Mouse (Mus musculus) kidney, postnatal 0 days (tissue): ENCODE data around the gene Ncaph2. TPM values are rescaled to one million over a fixed set of nuclear protein-coding genes. Genes with fewer than 3 reads are reported as not detected.

ENCODE experiments used
- ATAC-seq: fragments of 200-750 bp; cut with Nextera tagmentation; replicated peaks from 2 replicates; pipeline ENCODE4 v1.8.0; 2017; ENCODE audit warnings: low read depth, moderate number of reproducible peaks, moderate TSS enrichment, moderate library complexity; ENCODE audit not compliant: low FRiP score
- DNase-seq: peaks from one replicate; pipeline ENCODE4 v3.0.0-alpha.2; 2016; ENCODE audit warnings: low spot score
- H3K27ac ChIP-seq: fragments of 300-500 bp; sonication (generic); 2 replicates; pipeline ENCODE4 v1.5.1; 2014; ENCODE audit warnings: mild to moderate bottlenecking
- H3K27me3 ChIP-seq: fragments of 300-500 bp; sonication (generic); 2 replicates; pipeline ENCODE4 v1.6.1; 2014; ENCODE audit warnings: low read length, mixed read lengths; ENCODE audit not compliant: insufficient read depth
- H3K36me3 ChIP-seq: fragments of 300-500 bp; sonication (generic); 2 replicates; pipeline ENCODE4 v1.6.1; 2014; ENCODE audit warnings: low read length, mixed read lengths; ENCODE audit not compliant: insufficient read depth
- H3K4me1 ChIP-seq: fragments of 300-500 bp; sonication (generic); replicated peaks from 2 replicates; pipeline ENCODE4 v1.6.1; 2014; ENCODE audit warnings: antibody characterized with exemption, low read length, mixed read lengths; ENCODE audit not compliant: insufficient read depth
- H3K4me2 ChIP-seq: fragments of 300-500 bp; sonication (generic); 2 replicates; pipeline ENCODE4 v1.6.1; 2014; ENCODE audit warnings: mild to moderate bottlenecking, low read length, moderate library complexity, mixed read lengths
- H3K4me3 ChIP-seq: fragments of 300-500 bp; sonication (generic); replicated peaks from 2 replicates; pipeline ENCODE4 v1.5.1; 2014; ENCODE audit warnings: low read depth, low read length
- H3K9ac ChIP-seq: fragments of 300-500 bp; sonication (generic); 2 replicates; pipeline ENCODE4 v1.6.1; 2014; ENCODE audit warnings: low read depth, low read length
- H3K9me3 ChIP-seq: fragments of 300-500 bp; sonication (generic); replicated peaks from 2 replicates; pipeline ENCODE4 v1.6.1; 2016; ENCODE audit warnings: low read length, inconsistent platforms, mixed read lengths
- CTCF ChIP-seq: IDR thresholded peaks from 2 replicates; pipeline ENCODE4 v1.5.1; 2016; ENCODE audit warnings: antibody characterized with exemption, low read depth, mild to moderate bottlenecking, moderate library complexity
- WGBS: fragments of 180-500 bp; shearing (Covaris S2); extraction: QIAGEN DNeasy Blood & Tissue Kit; methylation state at CpG from one replicate; pipeline ENCODE4 v1.1.7; 2014; 5-methylcytosine and 5-hydroxymethylcytosine counted together
- polyA plus RNA-seq: library from polyadenylated mRNA; unstranded; fragments of >200 nt; fragmentation: Nextera tagmentation; extraction: Ambion mirVana; gene quantifications from 2 replicates; pipeline ENCODE4 v1.2.1, GENCODE M21; 2015

Ncaph2 gene
- polyA plus RNA-seq, 1 experiment from 2014 or later: 100 TPM

GRCm38 (mm10) chr15:89376957-89377356, 21.4 kb downstream of the Ncaph2 start, which contains the start of gene Tymp:
Gene Tymp (minus strand): TSS chr15:89377039.
- H3K4me3 ChIP-seq: no peak within 1 kb of the TSS
- H3K9me3 ChIP-seq: no peaks in the 10 kb centered on the region
- H3K27me3 ChIP-seq: peaks cover 36% of the 10 kb centered on the region
- H3K9ac ChIP-seq: no peak within 1 kb of the TSS
- H3K4me2 ChIP-seq: peak within 1 kb of the TSS; percentile 25; the same call in 1 of the 2 replicates
- no peak within 1 kb of the TSS for H3K27ac ChIP-seq
- 23% methylated on average over 16 of the region's 16 CpGs for WGBS
- no peak for DNase-seq
- no peak for ATAC-seq
- peaks cover 33% of the 10 kb centered on the region for H3K4me1 ChIP-seq
- TF ChIP-seq CTCF: no peak
- H3K36me3 ChIP-seq: peaks cover 3% of the 10 kb centered on the region

- WGBS: 6% methylated on average over 18 of the region's 18 CpGs
- peak; percentile 3 for DNase-seq
- H3K27me3 ChIP-seq: peaks cover 36% of the 10 kb centered on the region
- no peaks in the 10 kb centered on the region for H3K36me3 ChIP-seq
- H3K4me3 ChIP-seq: no peak overlapping the region
- peak overlapping the region; percentile 25; the same call in 1 of the 2 replicates for H3K4me2 ChIP-seq
- H3K9me3 ChIP-seq: no peaks in the 10 kb centered on the region
- no peak overlapping the region for H3K9ac ChIP-seq
- no peak overlapping the region for H3K27ac ChIP-seq
- TF ChIP-seq CTCF: no peak
- peaks cover 33% of the 10 kb centered on the region for H3K4me1 ChIP-seq
- ATAC-seq: no peak
These were observed 21.8 kb downstream of the Ncaph2 start for GRCm38 (mm10) chr15:89377362-89377761.

GRCm38 (mm10) chr15:89377938-89378828, 22.7 kb downstream of the Ncaph2 start:
- 12% methylated on average over 46 of the region's 46 CpGs for WGBS
- Histone ChIP-seq H3K4me2 (peak overlapping the region; percentile 62), H3K9ac (peak overlapping the region; percentile 24; the same call in 1 of the 2 replicates), H3K27ac (no peak overlapping the region), H3K36me3 (no peaks in the 10 kb centered on the region), H3K4me1 (peaks cover 25% of the 10 kb centered on the region), H3K4me3 (peak overlapping the region; percentile 39), H3K27me3 (peaks cover 36% of the 10 kb centered on the region), H3K9me3 (no peaks in the 10 kb centered on the region)
- ATAC-seq (no peak), DNase-seq (no peak)
- TF ChIP-seq CTCF: no peak

DNA sequence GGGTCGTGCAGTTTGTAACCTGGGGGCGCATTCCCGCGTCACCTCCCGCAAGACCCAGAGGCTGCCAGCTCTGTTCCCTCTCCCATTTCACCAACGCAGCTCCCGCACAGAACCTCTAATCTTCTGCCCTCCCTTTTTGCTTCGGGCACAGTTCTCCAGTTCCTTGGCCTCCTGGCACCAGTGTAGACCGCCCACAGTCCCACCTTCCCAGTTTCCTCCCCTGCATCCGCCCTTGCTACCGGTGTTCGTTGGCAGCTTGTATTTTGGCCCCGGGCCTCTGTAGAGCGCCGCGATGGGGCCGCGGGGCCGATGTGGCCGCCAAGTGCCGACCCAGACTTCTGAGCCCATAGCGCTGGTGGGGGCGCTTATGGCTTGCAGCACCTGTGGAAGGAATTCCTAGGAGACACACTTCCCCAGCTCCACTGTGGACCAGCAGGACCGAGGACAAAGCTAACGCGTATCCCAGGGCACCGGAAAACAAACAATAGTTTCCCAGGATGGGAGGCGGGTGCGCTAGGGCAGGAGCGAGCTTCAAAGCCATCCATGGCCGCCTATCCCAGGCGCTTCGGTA, 23.4 kb downstream of the Ncaph2 start, which contains the start of gene Odf3b:
Gene Odf3b (minus strand): TSS at position 452 of the 571 bp plus-strand sequence.
- peak within 1 kb of the TSS; percentile 24 for H3K9ac ChIP-seq

DNA sequence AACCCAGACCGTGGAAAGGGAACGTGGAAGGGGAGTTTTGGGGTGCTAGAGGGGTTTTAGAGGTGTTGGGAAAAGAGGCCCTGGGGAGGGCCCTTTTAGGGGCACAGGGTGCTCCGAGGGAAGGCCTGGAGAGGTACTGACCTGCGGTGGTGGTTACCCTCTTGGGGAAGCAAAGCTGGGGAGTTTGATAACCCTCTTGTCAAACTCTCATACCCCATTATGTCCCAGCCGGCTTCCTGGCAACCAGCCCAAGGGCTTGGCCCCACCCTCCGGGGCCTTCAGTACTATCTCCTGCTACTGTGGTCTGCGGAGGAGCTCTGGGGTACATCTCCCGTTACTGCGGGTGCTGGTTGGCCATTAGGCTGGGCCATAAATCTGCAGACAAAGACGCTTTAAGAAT, 23.9 kb downstream of the Ncaph2 start:
- no peaks in the 10 kb centered on the region for H3K36me3 ChIP-seq
- TF ChIP-seq CTCF: no peak
- H3K9me3 ChIP-seq: no peaks in the 10 kb centered on the region
- peaks cover 36% of the 10 kb centered on the region for H3K27me3 ChIP-seq
- H3K27ac ChIP-seq: no peak overlapping the region
- no peak overlapping the region for H3K9ac ChIP-seq
- DNase-seq: no peak
- H3K4me1 ChIP-seq: peaks cover 19% of the 10 kb centered on the region
- no peak for ATAC-seq
- peak overlapping the region; percentile 39 for H3K4me3 ChIP-seq
- peak overlapping the region; percentile 62 for H3K4me2 ChIP-seq
- 13% methylated on average over 10 of the region's 10 CpGs for WGBS

More for the DNA sequence above, 23.4 kb downstream of the Ncaph2 start, which contains the start of gene Odf3b:
- Histone ChIP-seq H3K36me3 (no peaks in the 10 kb centered on the region), H3K4me3 (peak within 1 kb of the TSS; percentile 39), H3K27me3 (peaks cover 36% of the 10 kb centered on the region), H3K27ac (no peak within 1 kb of the TSS), H3K9me3 (no peaks in the 10 kb centered on the region), H3K4me2 (peak within 1 kb of the TSS; percentile 62), H3K4me1 (peaks cover 24% of the 10 kb centered on the region)
- ATAC-seq: no peak
- DNase-seq: peak; percentile 44
- 1% methylated on average over 30 of the region's 33 CpGs for WGBS
- no peak for TF ChIP-seq CTCF

DNA sequence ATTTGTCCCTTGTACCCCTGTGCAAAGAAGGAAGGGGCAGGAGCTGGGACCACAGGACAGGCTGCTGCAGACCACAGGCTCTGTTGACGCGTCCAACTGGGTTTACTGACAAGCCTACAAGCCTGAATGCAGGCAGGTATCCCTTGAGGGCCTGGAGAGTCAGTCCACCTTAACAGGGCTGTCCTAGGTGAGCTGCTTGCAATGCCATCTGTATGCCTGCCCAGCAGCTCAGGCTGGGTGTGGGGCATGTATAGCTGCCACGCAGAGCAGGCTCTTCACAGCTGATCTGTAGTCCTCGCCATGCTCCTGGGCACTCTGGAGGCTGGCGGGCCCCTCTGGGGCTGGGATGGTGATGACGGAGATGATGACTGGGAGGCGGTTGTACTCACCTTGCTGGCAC, 29.1 kb downstream of the Ncaph2 start, which contains the start of gene Klhdc7b:
Gene Klhdc7b (plus strand): TSS at position 301 of the 400 bp plus-strand sequence.
- no peak within 1 kb of the TSS for H3K27ac ChIP-seq
- no peaks in the 10 kb centered on the region for H3K9me3 ChIP-seq
- 87% methylated on average over 7 of the region's 7 CpGs for WGBS
- no peak within 1 kb of the TSS for H3K9ac ChIP-seq
- DNase-seq (no peak), ATAC-seq (no peak)
- H3K27me3 ChIP-seq: peaks cover 8% of the 10 kb centered on the region
- 0 out of 2 replicates have a peak, but pooled peaks cover under 1% of the 10 kb centered on the region for H3K4me1 ChIP-seq
- no peaks in the 10 kb centered on the region for H3K36me3 ChIP-seq
- no peak within 1 kb of the TSS for H3K4me2 ChIP-seq
- TF ChIP-seq CTCF: no peak
- H3K4me3 ChIP-seq: no peak within 1 kb of the TSS
